Mouse (Mus musculus) liver, postnatal 0 days (tissue): ENCODE results near the gene Creb1.

Experiments used
- CTCF ChIP-seq: sonication (generic); IDR thresholded peaks from 2 replicates; pipeline ENCODE4 v1.5.1; 2016; ENCODE audit warnings: antibody characterized with exemption, low read depth
- EP300 ChIP-seq: IDR thresholded peaks from 2 replicates; pipeline ENCODE4 v1.6.1; 2016; ENCODE audit warnings: antibody characterized with exemption, low read depth, mild to moderate bottlenecking

DNA sequence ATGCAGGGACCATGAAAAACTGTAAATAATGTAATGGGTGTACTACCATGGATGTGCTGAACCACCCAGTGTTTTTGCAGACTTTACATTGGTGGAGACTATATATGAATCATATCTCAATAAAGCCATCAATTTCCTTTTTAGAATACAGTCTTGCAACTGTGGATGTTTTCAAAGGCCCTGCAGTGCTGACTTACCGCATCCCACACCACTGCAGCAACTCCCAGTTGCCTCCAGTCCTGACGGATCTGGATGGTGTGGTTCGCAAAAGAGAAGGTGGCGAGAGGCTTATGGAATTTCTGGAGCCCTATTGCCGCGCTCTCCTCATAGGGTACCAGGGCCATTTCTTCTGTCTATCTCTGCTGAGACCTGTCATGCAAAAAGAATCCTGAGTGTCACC is 83.6 kb downstream of the Creb1 start:
- no peak for TF ChIP-seq CTCF
- TF ChIP-seq EP300, result no peak
